Mouse (Mus musculus) heart, postnatal 0 days (tissue): ENCODE results near the gene Adgrg5.

ENCODE experiments used
- CTCF ChIP-seq: IDR thresholded peaks from 2 replicates; pipeline ENCODE4 v1.5.1; 2016; ENCODE audit warnings: antibody characterized with exemption, control low read depth, low read depth
- EP300 ChIP-seq: IDR thresholded peaks from 2 replicates; pipeline ENCODE4 v1.6.1; 2016; ENCODE audit warnings: antibody characterized with exemption, low read depth

- TF ChIP-seq EP300, result no peak
- no peak for TF ChIP-seq CTCF
These were observed 4.7 kb downstream of the Adgrg5 start for GRCm38 (mm10) chr8:94928227-94928626.
